Mouse (Mus musculus) c-Kit-negative CD71-positive TER-119-positive erythroid progenitor cells, embryonic 14.5 days (primary cell): ENCODE measurements around the gene Bend3.
A peak's percentile ranks its signal among the peaks of the same experiment; 100 is the strongest.

Experiments used
- DNase-seq: peaks from one replicate; pipeline ENCODE4 v3.0.0-alpha.2; 2013; ENCODE audit warnings: low read depth, low spot score

The Bend3 gene

GRCm38 (mm10) chr10:43527283-43528269 lies 48.9 kb downstream of the Bend3 start:
- DNase-seq: no peak

- DNase-seq: no peak
These were observed 55.8 kb downstream of the Bend3 start for GRCm38 (mm10) chr10:43534382-43534781.

- DNase-seq: no peak
These were observed 59.0 kb downstream of the Bend3 start for GRCm38 (mm10) chr10:43537652-43538051.

GRCm38 (mm10) chr10:43538831-43539230 lies 60.2 kb downstream of the Bend3 start:
- no peak for DNase-seq

GRCm38 (mm10) chr10:43539746-43540310 lies 61.2 kb downstream of the Bend3 start:
- peak; percentile 1 for DNase-seq

GRCm38 (mm10) chr10:43540442-43541152 lies 62.0 kb downstream of the Bend3 start, which contains the start of gene 1700021F05Rik:
Gene 1700021F05Rik, minus strand, starts transcription at chr10:43540994.
- DNase-seq: peak; percentile 73

GRCm38 (mm10) chr10:43541153-43541544 lies 62.5 kb downstream of the Bend3 start:
- DNase-seq: peak; percentile 1

- no peak for DNase-seq
These were observed 70.8 kb downstream of the Bend3 start for GRCm38 (mm10) chr10:43549411-43549810.

GRCm38 (mm10) chr10:43550923-43551322 lies 72.3 kb downstream of the Bend3 start:
- no peak for DNase-seq

- no peak for DNase-seq
These were observed 72.8 kb downstream of the Bend3 start for GRCm38 (mm10) chr10:43551388-43551787.

- no peak for DNase-seq
These were observed 79.1 kb downstream of the Bend3 start for GRCm38 (mm10) chr10:43557630-43558165.

- no peak for DNase-seq
These were observed 80.7 kb downstream of the Bend3 start for GRCm38 (mm10) chr10:43559313-43559712.

GRCm38 (mm10) chr10:43560765-43561164 lies 82.1 kb downstream of the Bend3 start:
- DNase-seq: no peak

GRCm38 (mm10) chr10:43561311-43561710 lies 82.7 kb downstream of the Bend3 start:
- no peak for DNase-seq
